Mouse (Mus musculus): Measurements from ENCODE around the gene Metap2. TPM values are rescaled to one million over a fixed set of nuclear protein-coding genes. Genes with fewer than 3 reads are reported as not detected.

Gene Metap2
- total and polyA plus RNA-seq, 3 experiments, result 45.4 to 114 (median 111) TPM

- H3K4me3 ChIP-seq, result peak overlapping the region; percentile 98
- H3K27me3 ChIP-seq (ENCODE audit: control insufficient read depth, insufficient read depth, low read length), result no peaks in the 10 kb centered on the region
- TF ChIP-seq POLR2A (IDR thresholded peaks at IDR 0.05; ENCODE audit: insufficient read depth, low read depth, low read length) (no peak), EP300 (IDR thresholded peaks at IDR 0.05; ENCODE audit: insufficient read depth, low read depth, low read length) (no peak), CTCF (IDR thresholded peaks at IDR 0.05) (no peak)
- intact Hi-C loops (cut with DNase I), result no loop called here
- peaks cover 5% of the 10 kb centered on the region for H3K36me3 ChIP-seq (ENCODE audit: control insufficient read depth, insufficient read depth, low read length)
- WGBS, result 8% methylated on average over 10 of the region's 10 CpGs
- H3K79me2 ChIP-seq (replicated peaks; ENCODE audit: control insufficient read depth, insufficient read depth, low read length), result peaks cover 3% of the 10 kb centered on the region; the same call in 1 of the 2 replicates
- no peak for DNase-seq
- peak overlapping the region; percentile 88 for H3K9ac ChIP-seq (ENCODE audit: low read depth, low read length)
- peaks cover 2% of the 10 kb centered on the region for H3K4me1 ChIP-seq (ENCODE audit: control insufficient read depth, insufficient read depth, low read length)
- H3K27ac ChIP-seq, result peak overlapping the region; percentile 84
Measured at GRCm38 (mm10) chr10:93888590-93888934, 8.3 kb downstream of the Metap2 start.

- Histone ChIP-seq H3K27ac (no peak overlapping the region), H3K27me3 (ENCODE audit: control insufficient read depth, insufficient read depth, low read length) (no peaks in the 10 kb centered on the region), H3K9ac (ENCODE audit: low read depth, low read length) (no peak overlapping the region), H3K4me3 (no peak overlapping the region), H3K79me2 (replicated peaks; ENCODE audit: control insufficient read depth, insufficient read depth, low read length) (peaks cover 5% of the 10 kb centered on the region; the same call in 1 of the 2 replicates), H3K4me1 (ENCODE audit: control insufficient read depth, insufficient read depth, low read length) (peaks cover 2% of the 10 kb centered on the region), H3K36me3 (ENCODE audit: control insufficient read depth, insufficient read depth, low read length) (peaks cover 5% of the 10 kb centered on the region)
- TF ChIP-seq CTCF (IDR thresholded peaks at IDR 0.05) (no peak), POLR2A (IDR thresholded peaks at IDR 0.05; ENCODE audit: insufficient read depth, low read depth, low read length) (no peak), EP300 (IDR thresholded peaks at IDR 0.05; ENCODE audit: insufficient read depth, low read depth, low read length) (no peak)
- intact Hi-C loops (cut with DNase I), result no loop called here
- whole genome bisulfite sequencing, result 81% methylated on average over 14 of the region's 14 CpGs
- no peak for DNase-seq
Measured at GRCm38 (mm10) chr10:93885839-93886477, 10.9 kb downstream of the Metap2 start.

GRCm38 (mm10) chr10:93882738-93883364 lies 14.0 kb downstream of the Metap2 start:
- TF ChIP-seq CTCF (IDR thresholded peaks at IDR 0.05) (no peak), EP300 (IDR thresholded peaks at IDR 0.05; ENCODE audit: insufficient read depth, low read depth, low read length) (no peak), POLR2A (IDR thresholded peaks at IDR 0.05; ENCODE audit: insufficient read depth, low read depth, low read length) (no peak)
- Histone ChIP-seq H3K27me3 (ENCODE audit: control insufficient read depth, insufficient read depth, low read length) (no peaks in the 10 kb centered on the region), H3K4me1 (ENCODE audit: control insufficient read depth, insufficient read depth, low read length) (no peaks in the 10 kb centered on the region; the same call in 1 of the 2 replicates), H3K36me3 (ENCODE audit: control insufficient read depth, insufficient read depth, low read length) (peaks cover 5% of the 10 kb centered on the region), H3K4me3 (no peak overlapping the region), H3K9ac (ENCODE audit: low read depth, low read length) (no peak overlapping the region), H3K79me2 (replicated peaks; ENCODE audit: control insufficient read depth, insufficient read depth, low read length) (peaks cover 5% of the 10 kb centered on the region; the same call in 1 of the 2 replicates), H3K27ac (no peak overlapping the region)
- intact Hi-C loops (cut with DNase I), result no loop called here
- WGBS, result 74% methylated on average over 8 of the region's 8 CpGs
- no peak for DNase-seq

GRCm38 (mm10) chr10:93881918-93882317 lies 15.0 kb downstream of the Metap2 start:
- H3K36me3 ChIP-seq (ENCODE audit: control insufficient read depth, insufficient read depth, low read length), result peaks cover 5% of the 10 kb centered on the region
- H3K4me1 ChIP-seq (ENCODE audit: control insufficient read depth, insufficient read depth, low read length), result no peaks in the 10 kb centered on the region; the same call in 1 of the 2 replicates
- no peak overlapping the region for H3K4me3 ChIP-seq
- TF ChIP-seq POLR2A (IDR thresholded peaks at IDR 0.05; ENCODE audit: insufficient read depth, low read depth, low read length) (no peak), CTCF (IDR thresholded peaks at IDR 0.05) (no peak), EP300 (IDR thresholded peaks at IDR 0.05; ENCODE audit: insufficient read depth, low read depth, low read length) (no peak)
- intact Hi-C loops (cut with DNase I), result no loop called here
- no peak for DNase-seq
- H3K27me3 ChIP-seq (ENCODE audit: control insufficient read depth, insufficient read depth, low read length), result no peaks in the 10 kb centered on the region
- no peak overlapping the region for H3K9ac ChIP-seq (ENCODE audit: low read depth, low read length)
- no peak overlapping the region for H3K27ac ChIP-seq
- peaks cover 5% of the 10 kb centered on the region; the same call in 1 of the 2 replicates for H3K79me2 ChIP-seq (replicated peaks; ENCODE audit: control insufficient read depth, insufficient read depth, low read length)

GRCm38 (mm10) chr10:93878732-93879131 lies 18.2 kb downstream of the Metap2 start:
- H3K9ac ChIP-seq (ENCODE audit: low read depth, low read length), result no peak overlapping the region
- intact Hi-C loops (cut with DNase I), result no loop called here
- WGBS, result 94% methylated on average over 4 of the region's 4 CpGs
- no peak overlapping the region for H3K4me3 ChIP-seq
- peaks cover 4% of the 10 kb centered on the region; the same call in 1 of the 2 replicates for H3K79me2 ChIP-seq (replicated peaks; ENCODE audit: control insufficient read depth, insufficient read depth, low read length)
- H3K27ac ChIP-seq, result no peak overlapping the region
- H3K4me1 ChIP-seq (ENCODE audit: control insufficient read depth, insufficient read depth, low read length), result no peaks in the 10 kb centered on the region
- TF ChIP-seq CTCF (IDR thresholded peaks at IDR 0.05) (no peak), EP300 (IDR thresholded peaks at IDR 0.05; ENCODE audit: insufficient read depth, low read depth, low read length) (no peak), POLR2A (IDR thresholded peaks at IDR 0.05; ENCODE audit: insufficient read depth, low read depth, low read length) (no peak)
- DNase-seq, result no peak
- no peaks in the 10 kb centered on the region for H3K27me3 ChIP-seq (ENCODE audit: control insufficient read depth, insufficient read depth, low read length)
- no peaks in the 10 kb centered on the region for H3K36me3 ChIP-seq (ENCODE audit: control insufficient read depth, insufficient read depth, low read length)

- H3K27ac ChIP-seq, result no peak overlapping the region
- no peak for DNase-seq
- H3K79me2 ChIP-seq (replicated peaks; ENCODE audit: control insufficient read depth, insufficient read depth, low read length), result peaks cover 2% of the 10 kb centered on the region; the same call in 1 of the 2 replicates
- no peaks in the 10 kb centered on the region for H3K4me1 ChIP-seq (ENCODE audit: control insufficient read depth, insufficient read depth, low read length)
- WGBS, result 87% methylated on average over 1 of the region's 1 CpGs
- H3K27me3 ChIP-seq (ENCODE audit: control insufficient read depth, insufficient read depth, low read length), result no peaks in the 10 kb centered on the region
- intact Hi-C loops (cut with DNase I), result no loop called here
- H3K36me3 ChIP-seq (ENCODE audit: control insufficient read depth, insufficient read depth, low read length), result no peaks in the 10 kb centered on the region
- TF ChIP-seq EP300 (IDR thresholded peaks at IDR 0.05; ENCODE audit: insufficient read depth, low read depth, low read length) (no peak), CTCF (IDR thresholded peaks at IDR 0.05) (no peak), POLR2A (IDR thresholded peaks at IDR 0.05; ENCODE audit: insufficient read depth, low read depth, low read length) (no peak)
- H3K9ac ChIP-seq (ENCODE audit: low read depth, low read length), result no peak overlapping the region
- no peak overlapping the region for H3K4me3 ChIP-seq
Measured at GRCm38 (mm10) chr10:93876772-93877171, 20.1 kb downstream of the Metap2 start.

Data from heart, adult 2 months (tissue).